Mouse (Mus musculus) duodenum, adult 2 months (tissue): ENCODE data around the gene Mrpl53. TPM values are rescaled to one million over a fixed set of nuclear protein-coding genes. Genes with fewer than 3 reads are reported as not detected.

Source experiments
- polyA plus RNA-seq: library from polyadenylated mRNA; depleted of rRNA; stranded (reverse); fragments of >200 nt; gene quantifications from 2 replicates; pipeline ENCODE4 v1.2.3, GENCODE M21; 2012; ENCODE audit warnings: low replicate concordance; rRNA removed

Mrpl53 gene
- polyA plus RNA-seq: 55.7 and 58.1 TPM in 2 replicates

DNA sequence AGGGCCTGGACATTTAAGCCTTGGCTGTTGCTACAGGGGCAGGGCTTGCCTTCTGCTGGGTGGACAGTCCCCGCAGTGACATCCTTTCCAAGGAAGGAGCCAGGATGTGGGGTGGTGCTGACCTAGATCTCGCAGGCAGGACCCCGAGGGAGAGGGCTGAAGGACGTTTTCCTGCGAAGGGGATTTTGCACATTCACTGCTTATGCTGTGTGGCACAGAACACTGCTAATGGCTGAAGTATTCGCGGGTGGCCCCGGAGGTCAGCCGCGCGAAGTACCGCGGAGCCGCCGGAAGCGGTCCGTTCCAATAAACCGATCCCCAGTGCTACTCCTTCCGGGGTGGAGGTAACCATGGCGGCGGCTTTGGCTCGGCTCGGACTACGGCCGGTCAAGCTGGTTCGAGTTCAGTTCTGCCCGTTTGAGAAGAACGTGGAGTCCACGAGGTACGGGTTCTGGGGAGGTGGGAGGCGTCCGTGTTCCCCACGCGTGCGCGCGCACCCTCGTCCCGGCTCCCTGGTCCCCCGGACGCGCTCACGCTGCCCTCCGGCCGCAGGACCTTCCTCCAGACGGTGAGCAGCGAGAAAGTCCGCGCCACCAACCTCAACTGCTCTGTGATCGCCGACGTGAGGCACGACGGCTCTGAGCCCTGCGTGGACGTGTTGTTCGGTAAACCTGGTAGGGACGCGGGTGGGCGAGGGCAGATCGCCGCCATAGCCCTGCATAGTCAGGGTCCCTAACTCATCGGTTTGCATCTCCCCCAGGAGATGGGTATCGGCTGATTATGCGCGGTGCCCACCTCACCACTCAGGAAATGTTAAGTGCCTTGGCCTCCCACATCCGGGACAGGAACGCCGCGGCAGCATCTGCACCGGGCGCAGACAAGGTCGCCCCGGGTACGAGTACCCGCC, at the start of gene Mrpl53:
TSS of gene Mrpl53 (plus strand) at position 279 of the 907 bp plus-strand sequence.

DNA sequence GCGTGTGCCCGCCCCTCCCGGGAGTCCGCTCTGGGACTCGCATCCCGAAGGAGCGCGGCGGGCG, 38.8 kb upstream of the Mrpl53 start, which contains the start of gene Tlx2:
TSS of gene Tlx2 (minus strand) at position 47 of the 64 bp plus-strand sequence.

DNA sequence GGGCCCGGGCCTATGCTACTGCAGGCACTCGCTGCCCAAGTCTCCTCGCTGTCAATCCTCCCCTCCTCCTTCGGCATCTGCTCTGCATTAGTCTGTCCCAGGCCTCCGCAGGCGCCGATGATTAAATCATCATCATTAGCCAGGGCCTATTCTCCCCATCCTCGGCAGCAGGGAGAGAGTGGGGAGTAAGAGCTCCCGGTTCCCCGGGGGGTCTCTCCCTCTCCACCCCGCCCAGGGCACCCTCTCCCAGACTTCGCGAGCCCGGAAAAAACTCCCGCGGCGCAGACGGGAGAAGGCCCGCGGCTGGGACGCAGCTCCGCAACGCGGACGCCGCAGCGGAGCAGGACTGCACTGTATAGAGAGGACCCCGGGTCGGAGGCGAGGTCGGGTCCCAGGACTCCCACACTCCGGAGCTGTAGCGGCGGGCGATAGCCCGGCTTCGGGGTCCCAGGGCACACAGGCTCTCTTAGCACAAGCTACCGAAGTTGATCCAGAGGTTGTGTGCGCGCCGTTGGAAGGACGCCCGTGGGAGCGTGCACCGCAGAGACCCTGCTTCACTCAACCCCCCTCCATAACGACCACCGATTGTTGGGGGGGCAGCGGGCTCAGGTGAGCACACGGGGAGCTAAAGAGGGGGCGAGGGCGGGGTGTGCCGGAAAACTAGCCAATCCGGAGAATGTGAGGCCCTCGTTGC, 31.1 kb upstream of the Mrpl53 start, which contains the start of gene Pcgf1:
TSS of gene Pcgf1 (plus strand) at position 240 of the 694 bp plus-strand sequence.

DNA sequence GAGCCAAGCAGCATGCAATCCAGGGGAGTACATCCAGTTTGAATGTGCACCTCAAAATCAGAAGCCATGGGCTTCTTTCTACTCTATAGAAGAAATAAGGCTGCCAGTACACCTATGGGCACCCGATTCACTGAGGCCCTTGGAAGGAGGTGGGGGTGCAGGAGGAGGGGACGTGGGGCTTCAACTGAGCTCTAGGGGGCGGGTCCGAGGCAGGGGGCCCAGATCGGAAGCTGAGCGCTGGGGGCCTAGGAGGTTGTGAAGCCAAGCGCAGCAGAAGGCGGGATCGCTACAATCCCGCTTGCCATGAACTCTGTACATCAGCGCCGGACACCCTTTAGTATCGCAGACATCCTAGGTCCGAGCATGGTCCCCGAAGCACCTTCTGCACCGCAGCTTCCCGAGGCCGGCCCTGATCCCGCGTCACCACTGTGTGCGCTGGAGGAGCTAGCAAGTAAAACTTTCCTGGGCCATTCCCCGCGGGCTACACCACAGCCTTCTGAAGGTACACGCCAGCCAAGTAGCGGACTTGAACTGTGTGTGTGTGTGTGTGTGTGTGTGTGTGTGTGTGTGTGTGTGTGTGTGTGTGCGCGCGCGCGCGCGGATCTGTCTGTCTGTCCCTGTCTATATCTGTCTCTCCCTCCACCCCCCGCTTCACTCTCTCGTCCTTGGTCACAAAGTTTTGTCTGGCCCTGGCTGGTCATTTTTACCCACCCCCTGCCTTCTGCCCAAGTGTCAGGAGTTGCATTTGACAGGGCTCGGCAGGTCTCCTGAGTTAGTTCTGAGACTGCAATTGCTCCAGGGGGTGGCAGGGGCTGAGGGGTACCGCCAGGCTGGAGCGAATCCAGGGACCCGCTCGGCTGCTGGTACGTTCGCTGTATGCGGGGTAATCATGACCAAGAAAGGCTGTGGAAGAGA, 22.5 kb upstream of the Mrpl53 start, which contains the start of gene Lbx2:
TSS of gene Lbx2 (plus strand) at position 247 of the 915 bp plus-strand sequence.

DNA sequence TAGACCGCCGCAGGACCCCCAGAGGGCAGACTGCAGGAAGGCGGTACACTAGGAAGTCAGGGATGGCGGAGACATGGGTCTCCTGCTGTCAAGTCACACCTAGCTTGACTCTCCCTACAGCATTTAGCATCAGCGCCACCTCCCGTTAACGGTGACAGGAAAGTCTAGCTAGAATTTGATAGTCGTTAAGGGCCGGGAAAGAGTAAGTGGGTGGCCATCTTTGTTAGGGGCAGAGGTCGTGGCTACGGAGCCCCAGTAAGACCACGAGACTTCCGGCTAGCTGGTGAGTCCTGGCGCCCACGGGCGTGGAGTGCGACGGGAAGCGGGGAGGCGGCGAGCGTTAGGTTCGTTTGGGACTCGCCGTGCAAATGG, 7.5 kb upstream of the Mrpl53 start, which contains the start of the genes Ccdc142 and Gm42688:
TSS of gene Ccdc142 (plus strand) at position 286 of the 372 bp plus-strand sequence.
TSS of gene Gm42688 (plus strand) at position 302 of the 372 bp plus-strand sequence.

DNA sequence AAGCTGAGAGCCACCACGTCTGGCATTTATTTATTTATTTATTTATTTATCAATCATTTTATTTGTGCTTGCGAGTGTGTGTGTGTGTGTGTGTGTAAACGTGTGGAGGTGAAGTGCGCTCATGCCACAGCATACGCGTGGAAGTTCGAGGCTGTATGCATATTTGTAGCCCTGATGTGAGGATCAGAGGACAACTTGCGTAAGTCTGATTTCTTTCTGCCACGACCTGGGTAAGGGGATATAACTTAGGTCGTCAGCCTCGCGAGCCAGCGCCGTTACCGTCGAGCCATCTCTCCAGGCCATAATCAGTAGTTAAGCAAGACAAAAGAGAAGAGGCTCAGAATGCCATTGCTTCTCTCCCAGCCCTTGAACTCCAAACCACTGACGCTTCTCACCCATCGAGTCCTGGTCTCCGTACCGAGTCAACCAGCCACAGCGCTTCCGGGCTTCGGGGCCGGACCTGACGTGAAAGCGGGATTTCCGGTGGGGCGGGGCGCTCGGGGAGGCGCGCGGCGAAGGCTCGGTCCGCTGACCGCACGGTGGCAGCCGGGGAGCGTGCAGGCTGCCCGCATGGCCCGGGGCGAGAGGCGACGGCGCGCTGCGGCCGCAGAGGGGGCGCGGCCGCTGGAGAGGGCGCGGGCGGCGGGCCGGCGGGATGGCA, 6.3 kb downstream of the Mrpl53 start, which contains the start of gene Mogs:
TSS of gene Mogs (plus strand) at position 486 of the 661 bp plus-strand sequence.

DNA sequence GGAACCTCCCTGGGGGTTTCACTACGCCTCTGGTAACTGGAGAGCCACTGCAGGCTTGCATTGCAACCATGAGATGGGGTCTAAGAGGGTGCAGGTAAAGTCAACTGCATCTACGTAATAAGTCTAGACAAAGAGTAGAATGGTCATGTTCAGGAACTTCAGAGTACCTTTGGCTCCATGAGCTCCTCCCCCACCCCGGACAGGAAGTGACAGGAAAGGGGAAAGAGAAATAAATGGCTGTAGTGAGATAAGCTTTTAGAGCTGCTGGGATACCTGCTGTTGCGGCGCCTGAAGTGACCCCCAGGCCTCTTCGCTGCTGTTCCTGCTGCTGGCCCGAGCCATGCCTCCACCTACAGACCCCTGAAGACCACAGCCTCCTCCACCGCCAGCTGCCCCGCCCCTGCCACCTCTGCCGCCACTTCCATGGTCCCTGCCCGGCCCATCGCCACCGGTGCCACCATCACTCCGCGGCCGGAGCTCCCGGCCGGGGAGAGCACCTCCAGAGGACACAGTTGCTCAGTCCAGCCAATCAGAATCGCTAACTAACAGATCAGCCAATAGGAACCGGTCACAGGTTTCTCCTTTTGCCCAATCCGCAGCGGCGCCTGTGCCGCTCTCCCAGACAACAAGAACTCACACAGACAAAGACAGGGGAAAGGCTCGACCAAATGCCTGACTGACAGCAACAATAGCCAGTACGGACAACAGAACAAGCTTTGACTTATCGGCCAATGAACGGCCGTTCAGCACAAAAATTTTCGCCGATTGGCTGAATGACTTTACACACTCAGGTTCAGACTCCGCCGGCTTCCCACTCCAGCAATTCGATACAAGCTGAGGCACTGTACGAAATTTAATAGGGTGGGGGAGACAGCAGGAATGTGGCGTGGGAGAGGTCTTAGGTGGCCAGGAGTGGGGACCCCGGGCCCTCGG, 12.4 kb downstream of the Mrpl53 start, which contains the start of gene Wbp1:
TSS of gene Wbp1 (minus strand) at position 630 of the 933 bp plus-strand sequence.

DNA sequence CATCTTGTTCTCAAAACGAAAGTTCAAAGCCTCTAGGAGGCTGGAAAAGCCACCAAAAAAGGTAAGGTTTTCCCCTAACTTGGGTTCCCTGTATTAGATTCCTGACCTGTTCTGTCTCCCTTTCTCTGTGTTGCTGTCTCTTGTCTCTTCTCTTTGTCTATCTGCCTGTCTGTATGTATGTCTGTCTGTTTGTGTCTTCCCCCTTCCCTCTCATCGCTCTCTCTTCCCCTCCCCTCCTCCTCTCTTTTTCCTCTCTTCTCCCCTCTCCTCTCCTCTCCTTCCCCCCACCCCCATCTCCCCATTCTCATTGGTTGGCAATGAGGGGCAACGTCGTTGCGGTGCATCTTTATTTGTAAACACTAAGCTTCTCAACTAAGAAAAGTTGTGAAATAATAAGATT, 16.5 kb downstream of the Mrpl53 start, which contains the start of gene Ino80b:
TSS of gene Ino80b (minus strand) at position 101 of the 400 bp plus-strand sequence.

DNA sequence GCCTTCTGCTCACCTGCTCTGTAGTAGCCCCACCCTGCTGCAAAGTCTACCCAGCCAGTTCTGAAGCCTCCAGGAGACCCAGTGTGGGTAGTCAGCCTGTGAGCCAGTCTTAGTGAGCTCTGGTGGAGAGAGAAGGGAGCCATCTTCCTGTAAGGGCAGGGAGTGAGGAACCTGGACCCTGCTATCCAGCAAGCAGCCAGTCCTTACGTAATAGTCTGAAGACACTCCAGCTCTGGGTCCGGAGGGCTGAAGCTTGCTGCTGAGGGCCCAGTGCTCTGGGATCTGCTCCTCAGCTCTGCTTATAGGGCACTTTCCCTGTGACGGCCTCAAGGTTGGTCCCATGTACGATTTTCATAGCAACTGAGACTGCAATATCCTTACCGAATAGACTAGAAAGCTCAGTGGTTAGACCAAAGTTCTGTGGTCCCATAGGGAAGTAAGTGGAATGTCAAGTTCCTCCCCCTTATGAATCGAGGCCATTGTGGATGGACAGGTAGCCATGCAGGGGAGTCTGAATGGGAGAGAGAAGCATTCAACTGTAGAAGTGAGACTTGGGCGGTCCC, 26.2 kb downstream of the Mrpl53 start, which contains the start of gene Rtkn:
TSS of gene Rtkn (plus strand) at position 513 of the 563 bp plus-strand sequence.

DNA sequence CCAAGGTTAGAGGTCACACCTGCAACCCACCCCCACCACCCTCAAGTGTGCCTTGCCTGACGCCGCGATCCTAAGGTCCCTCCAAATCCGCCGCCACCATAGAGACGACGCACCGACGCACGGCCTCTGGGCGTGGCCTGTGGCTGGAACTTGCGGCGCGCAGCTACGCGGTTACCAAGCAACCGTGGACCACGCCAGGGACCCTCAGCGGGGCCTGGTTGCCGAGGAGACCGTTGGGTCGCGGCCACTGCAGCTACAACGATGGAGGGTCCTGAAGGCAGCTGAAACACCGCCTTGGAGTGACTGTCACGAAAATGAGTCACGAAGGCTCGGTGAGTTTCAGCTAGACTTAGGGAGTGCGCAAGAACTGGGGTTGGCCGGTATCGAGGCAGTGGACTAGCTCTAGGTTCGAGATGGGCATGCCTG, 47.4 kb downstream of the Mrpl53 start, which contains the start of the genes Wdr54 and 1700003E16Rik:
TSS of gene Wdr54 (minus strand) at position 139 of the 426 bp plus-strand sequence.
TSS of gene 1700003E16Rik (plus strand) at position 146 of the 426 bp plus-strand sequence.

Other genes starting within 250 kb of the Mrpl53 start
- 0.37 and 0.41 TPM in 2 replicates for gene Sema4f, start 169.3 kb upstream of the Mrpl53 start, polyA plus RNA-seq
- gene M1ap, start 162.1 kb upstream of the Mrpl53 start, polyA plus RNA-seq: 0.46 TPM in 1 of 2 replicates, not detected in the other
- 5.2 and 5.9 TPM in 2 replicates for gene Dok1, start 75.6 kb upstream of the Mrpl53 start, polyA plus RNA-seq
- gene Loxl3, start 74.9 kb upstream of the Mrpl53 start, polyA plus RNA-seq: 0.98 and 1.3 TPM in 2 replicates
- gene Aup1, start 54.5 kb upstream of the Mrpl53 start, polyA plus RNA-seq: 823 and 950 TPM in 2 replicates
- gene Htra2, start 53.8 kb upstream of the Mrpl53 start, polyA plus RNA-seq: 24.9 and 33.2 TPM in 2 replicates
- 38.3 and 46.4 TPM in 2 replicates for gene Dqx1, start 51.2 kb upstream of the Mrpl53 start, polyA plus RNA-seq
- 6.0 and 9.6 TPM in 2 replicates for gene Tlx2, start 38.7 kb upstream of the Mrpl53 start, polyA plus RNA-seq
- gene Pcgf1, start 31.2 kb upstream of the Mrpl53 start, polyA plus RNA-seq: 6.3 and 8.7 TPM in 2 replicates
- 1.1 and 1.3 TPM in 2 replicates for gene Lbx2, start 22.7 kb upstream of the Mrpl53 start, polyA plus RNA-seq
- gene Ccdc142, start 7.4 kb upstream of the Mrpl53 start, polyA plus RNA-seq: 10.7 and 21.4 TPM in 2 replicates
- 5.3 and 7.2 TPM in 2 replicates for gene Gm42688, start 7.4 kb upstream of the Mrpl53 start, polyA plus RNA-seq
- 51.8 and 63.1 TPM in 2 replicates for gene Mogs, start 6.5 kb downstream of the Mrpl53 start, polyA plus RNA-seq
- gene Wbp1, start 12.5 kb downstream of the Mrpl53 start, polyA plus RNA-seq: 246 and 297 TPM in 2 replicates
- 48.4 and 118 TPM in 2 replicates for gene Ino80b, start 16.4 kb downstream of the Mrpl53 start, polyA plus RNA-seq
- 115 and 204 TPM in 2 replicates for gene Rtkn, start 26.4 kb downstream of the Mrpl53 start, polyA plus RNA-seq
- 1.0 and 1.3 TPM in 2 replicates for gene Wdr54, start 47.4 kb downstream of the Mrpl53 start, polyA plus RNA-seq
- gene 1700003E16Rik, start 47.4 kb downstream of the Mrpl53 start, polyA plus RNA-seq: 0.15 and 0.22 TPM in 2 replicates
- gene Dctn1, start 56.9 kb downstream of the Mrpl53 start, polyA plus RNA-seq: 119 and 175 TPM in 2 replicates
- 31.0 and 32.6 TPM in 2 replicates for gene Slc4a5, start 110.8 kb downstream of the Mrpl53 start, polyA plus RNA-seq
- gene Mthfd2, start 216.9 kb downstream of the Mrpl53 start, polyA plus RNA-seq: 1.2 and 4.1 TPM in 2 replicates
- gene Mob1a, start 217.0 kb downstream of the Mrpl53 start, polyA plus RNA-seq: 14.7 and 20.9 TPM in 2 replicates
- gene Bola3, start 240.1 kb downstream of the Mrpl53 start, polyA plus RNA-seq: 11.9 and 186 TPM in 2 replicates